Mouse (Mus musculus): ENCODE data around the gene BC028528. TPM values are rescaled to one million over a fixed set of nuclear protein-coding genes. Genes with fewer than 3 reads are reported as not detected.
A peak's percentile ranks its signal among the peaks of the same experiment; 100 is the strongest.
"Not testable (repeated sequence)": the region's sequence is repeated elsewhere in the genome, so short reads cannot be mapped to it uniquely, and the experiment has no call there.

Gene BC028528
- 15.0 and 16.2 TPM in 2 replicates for polyA plus RNA-seq (2012; rRNA removed)

DNA sequence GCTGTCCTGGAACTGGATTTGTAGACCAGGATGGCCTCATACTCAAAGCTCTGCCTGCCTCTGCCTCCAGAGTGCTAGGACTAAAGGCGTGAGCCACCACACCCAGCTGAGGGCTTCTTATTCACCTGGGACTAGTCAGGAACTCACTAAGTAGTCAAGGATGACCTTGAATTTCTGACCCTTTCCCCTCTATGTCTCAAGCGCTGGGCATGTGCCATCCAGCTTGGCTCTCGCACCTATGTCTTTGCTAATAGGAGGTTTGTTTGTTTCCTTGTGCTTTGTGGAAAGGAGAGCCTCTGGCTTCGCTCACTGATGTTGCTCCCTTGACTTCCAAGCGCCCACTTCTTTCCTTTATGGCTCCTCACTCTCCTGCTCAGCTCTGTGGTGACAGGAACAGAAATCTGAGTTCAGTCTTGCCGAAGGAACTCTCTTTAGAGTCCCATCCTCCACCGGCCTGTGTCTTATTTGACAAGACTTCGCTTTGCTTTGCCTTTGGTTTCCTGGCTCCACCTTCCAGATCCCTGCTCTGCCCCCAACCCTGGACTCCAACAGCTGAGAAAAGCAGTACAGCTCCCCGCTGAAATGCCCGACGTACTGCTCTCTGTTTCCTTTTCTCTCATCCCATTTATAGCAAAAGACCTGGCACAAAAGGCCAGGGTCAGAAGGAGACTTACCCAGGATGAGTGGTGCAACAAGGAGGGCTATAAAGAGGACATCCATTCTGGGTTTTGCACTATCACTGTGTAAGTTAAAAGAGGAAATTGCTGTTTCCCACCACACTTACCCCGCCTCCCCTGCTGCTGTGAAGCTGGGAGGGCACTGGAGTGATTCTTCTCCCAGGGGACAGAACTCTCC lies at the start of gene BC028528:
TSS of gene BC028528 (minus strand) at position 795 of the 855 bp plus-strand sequence.
- DNase-seq (ENCODE audit: extremely low spot score in 1 of 2, low spot score in 1 of 2) = no peak

DNA sequence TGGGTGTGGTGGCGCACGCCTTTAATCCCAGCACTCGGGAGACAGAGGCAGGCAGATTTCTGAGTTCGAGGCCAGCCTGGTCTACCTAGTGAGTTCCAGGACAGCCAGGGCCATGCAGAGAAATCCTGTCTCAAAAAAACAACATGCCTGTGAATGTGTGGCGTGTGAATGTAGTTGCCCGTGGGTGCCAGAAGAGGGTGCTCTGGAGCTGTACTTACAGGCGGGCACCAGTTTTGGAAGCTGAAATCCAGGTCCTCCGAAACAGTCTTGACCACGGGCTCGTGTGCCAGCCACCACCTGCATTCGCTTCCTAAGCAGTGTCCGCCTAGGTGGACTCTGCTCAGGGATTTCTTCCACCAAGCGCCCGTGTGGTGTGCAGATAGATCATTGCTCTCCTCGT lies 47.0 kb upstream of the BC028528 start:
- DNase-seq (ENCODE audit: extremely low spot score in 1 of 2, low spot score in 1 of 2) = no peak

DNA sequence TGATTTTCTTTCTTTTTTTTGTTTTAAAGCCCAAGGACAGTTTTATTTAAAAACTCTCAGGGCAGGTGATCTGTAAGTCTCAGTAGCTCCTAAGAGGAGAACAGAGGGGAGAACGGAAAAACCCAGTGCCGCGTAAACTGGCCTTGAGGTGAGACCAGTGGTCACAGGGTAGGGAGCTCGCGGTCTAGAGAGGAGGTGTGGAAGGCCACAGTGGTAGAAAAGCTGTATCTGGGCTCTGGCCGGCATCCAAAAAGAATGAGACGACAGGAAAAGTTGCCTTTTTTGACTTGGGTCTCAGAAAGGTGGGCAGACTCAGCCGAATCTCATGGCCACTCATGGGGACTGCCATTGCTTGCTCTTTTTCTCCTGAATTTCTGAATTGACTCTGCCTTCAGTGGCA lies 46.4 kb upstream of the BC028528 start:
- no peak for DNase-seq (ENCODE audit: extremely low spot score in 1 of 2, low spot score in 1 of 2)

DNA sequence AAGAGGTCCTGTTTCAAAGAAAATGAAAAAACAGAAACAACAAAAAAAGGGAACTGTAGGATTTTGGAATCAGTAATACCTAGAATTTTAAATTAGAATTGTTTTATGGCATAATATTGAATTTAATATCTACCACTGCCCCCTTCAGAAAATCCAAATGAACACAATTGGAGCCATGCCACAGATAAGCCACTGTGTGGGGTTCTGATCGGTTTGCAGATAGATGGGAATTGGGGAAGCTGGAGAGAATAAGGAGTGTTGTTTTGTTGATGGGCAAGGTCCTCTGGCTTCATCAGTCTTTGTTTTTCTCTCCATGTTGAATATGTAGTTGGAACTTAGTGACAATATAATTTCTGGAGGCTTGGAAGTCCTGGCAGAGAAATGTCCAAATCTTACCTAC lies 42.6 kb upstream of the BC028528 start:
- DNase-seq (ENCODE audit: extremely low spot score in 1 of 2, low spot score in 1 of 2) = no peak

DNA sequence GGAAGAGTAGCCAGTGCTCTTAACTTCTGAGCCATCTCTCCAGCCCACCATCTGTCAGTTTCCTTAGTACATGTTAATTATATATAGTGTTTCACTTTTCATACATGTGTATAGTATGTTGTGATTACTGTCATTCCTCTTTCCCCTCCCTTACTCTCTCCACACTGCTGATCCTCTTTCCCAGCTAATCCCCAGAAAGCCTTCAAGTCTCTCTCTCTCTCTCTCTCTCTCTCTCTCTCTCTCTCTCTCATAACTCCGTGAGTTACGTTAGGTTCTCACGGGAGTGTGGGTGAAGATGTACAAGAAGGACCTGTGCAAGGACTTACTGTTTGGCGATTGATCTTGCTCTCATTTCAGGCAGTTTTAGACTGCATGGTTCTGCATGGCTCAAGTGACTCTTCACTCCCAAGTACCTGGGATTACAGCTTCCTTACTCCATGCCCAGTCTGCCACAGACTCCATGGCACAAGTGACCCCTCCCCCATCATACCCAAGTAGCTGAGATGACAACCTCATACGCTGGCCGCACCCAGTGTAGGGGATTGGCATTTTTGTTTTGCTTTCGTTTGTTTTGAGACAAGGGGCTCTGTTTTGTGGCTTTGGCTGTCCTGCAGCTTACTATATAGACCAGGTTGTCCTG lies 41.4 kb upstream of the BC028528 start:
- no peak for DNase-seq (ENCODE audit: extremely low spot score in 1 of 2, low spot score in 1 of 2)

DNA sequence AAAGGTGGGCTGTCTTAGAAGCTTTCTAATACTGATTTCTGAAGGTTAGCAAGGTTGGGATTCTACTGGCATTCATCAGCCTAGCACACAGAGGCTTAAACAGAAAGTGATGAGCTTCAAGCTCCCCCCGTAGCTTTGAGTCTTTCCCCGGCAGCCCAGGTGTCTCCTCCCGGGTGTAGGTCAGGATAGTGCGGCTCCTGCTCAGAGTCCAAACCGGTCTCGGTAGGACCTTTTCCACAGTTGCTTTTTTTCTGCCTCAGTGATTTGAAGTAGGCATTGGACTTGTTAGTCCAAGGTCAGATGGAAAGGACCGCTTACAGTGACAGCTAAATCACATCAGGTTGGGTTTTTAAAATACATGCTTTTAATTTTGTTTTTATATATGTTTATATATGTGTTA lies 40.8 kb upstream of the BC028528 start:
- no peak for DNase-seq (ENCODE audit: extremely low spot score in 1 of 2, low spot score in 1 of 2)

DNA sequence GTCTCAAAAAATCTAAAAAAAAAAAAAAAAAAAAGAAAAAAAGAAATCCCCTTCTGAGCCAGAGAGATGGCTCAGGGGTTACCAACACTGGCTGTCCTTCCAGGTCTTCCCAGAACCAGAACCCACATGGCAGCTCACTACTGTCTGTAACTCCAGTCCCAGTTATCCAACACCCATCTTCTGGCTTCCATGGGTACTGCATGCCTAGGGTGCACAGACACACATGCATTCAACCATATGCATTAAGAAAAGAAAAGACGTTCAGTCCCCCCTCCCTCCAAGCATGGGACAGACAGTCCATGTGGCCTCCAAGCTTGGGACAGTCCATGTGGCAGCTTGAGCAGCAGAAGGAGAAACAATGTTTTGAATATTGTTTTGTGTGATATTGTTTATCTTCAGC lies 40.4 kb upstream of the BC028528 start:
- DNase-seq (ENCODE audit: extremely low spot score in 1 of 2, low spot score in 1 of 2) = no peak

DNA sequence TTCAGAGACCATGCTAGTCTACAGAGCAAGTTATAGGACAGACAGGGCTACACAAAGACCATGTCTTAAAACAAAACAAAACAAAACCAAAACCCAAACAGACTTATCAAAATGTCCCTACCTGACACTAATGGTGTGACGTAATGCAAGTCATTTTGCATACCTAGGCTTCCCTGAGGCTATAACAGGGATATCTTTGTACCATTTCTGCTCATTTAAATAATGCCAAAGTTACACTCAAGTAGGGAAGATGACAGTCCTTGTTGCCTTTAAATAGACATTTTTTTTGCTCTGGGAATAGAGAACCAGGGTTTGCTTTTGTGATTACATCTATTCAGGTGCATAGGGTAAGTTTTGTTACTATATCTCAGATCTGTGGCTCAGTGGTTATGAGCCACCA lies 39.7 kb upstream of the BC028528 start:
- DNase-seq (ENCODE audit: extremely low spot score in 1 of 2, low spot score in 1 of 2) = no peak

DNA sequence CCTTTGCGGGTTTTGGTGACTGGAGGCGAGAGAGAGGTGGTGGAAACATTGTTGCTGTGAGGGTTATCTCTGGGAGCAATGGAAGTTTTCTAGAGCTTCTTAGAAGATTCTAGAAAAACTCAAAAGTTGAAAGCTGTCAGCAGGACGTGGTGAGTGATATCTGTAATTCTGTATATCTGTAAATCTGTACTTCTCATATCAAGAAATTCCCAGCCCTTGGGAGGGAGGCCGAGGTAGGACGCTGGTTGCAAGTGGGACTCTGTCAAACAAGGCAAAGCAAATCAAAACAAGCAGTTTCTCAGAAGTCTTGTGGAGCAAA lies 38.6 kb upstream of the BC028528 start:
- DNase-seq (ENCODE audit: extremely low spot score in 1 of 2, low spot score in 1 of 2) = no peak

DNA sequence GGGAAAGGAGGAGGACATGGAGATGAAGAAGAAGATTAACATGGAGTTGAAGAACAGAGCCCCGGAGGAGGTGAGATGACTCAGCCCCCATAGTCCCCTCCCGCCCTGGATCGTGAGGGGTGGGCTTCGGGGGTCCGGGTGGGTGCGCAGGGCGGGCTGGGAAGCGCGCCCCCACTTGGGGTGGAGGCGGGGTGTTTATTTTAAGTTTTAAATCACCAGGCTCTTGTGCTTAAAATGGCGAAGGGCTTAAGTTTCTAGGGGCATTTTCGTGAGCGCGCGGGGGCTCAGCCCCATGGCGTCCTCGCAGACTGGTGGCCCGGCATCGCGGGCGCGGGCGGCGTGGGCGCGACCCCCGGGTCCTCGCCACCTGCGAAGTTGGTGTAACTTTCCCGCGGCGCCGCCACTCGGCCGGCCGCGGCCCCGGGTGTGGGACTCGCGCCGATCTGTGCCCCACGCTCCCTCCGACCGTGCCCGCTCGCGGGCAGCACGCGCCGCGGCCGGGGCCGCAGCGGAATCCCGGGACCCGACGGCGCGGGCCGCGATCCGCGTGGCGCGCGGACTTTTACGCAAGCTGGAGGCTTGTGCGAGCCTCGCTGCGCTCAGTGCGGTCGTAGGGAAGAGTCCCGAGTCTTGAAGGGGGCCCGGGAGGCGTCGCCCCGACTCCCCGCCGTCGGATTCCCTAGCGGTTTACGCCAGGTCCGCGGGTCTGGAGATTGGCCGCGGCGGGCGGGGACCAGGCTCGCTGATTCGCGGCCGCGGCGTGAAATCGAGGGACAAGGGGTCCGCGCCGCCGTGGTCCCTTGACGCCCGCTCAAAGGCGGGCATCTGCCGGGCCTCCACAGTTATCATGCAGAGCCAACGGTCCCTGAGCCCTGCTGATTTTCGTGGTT lies 38.0 kb upstream of the BC028528 start:
- peak in 1 of 2 experiments; percentile 15 for DNase-seq (ENCODE audit: extremely low spot score in 1 of 2, low spot score in 1 of 2)

DNA sequence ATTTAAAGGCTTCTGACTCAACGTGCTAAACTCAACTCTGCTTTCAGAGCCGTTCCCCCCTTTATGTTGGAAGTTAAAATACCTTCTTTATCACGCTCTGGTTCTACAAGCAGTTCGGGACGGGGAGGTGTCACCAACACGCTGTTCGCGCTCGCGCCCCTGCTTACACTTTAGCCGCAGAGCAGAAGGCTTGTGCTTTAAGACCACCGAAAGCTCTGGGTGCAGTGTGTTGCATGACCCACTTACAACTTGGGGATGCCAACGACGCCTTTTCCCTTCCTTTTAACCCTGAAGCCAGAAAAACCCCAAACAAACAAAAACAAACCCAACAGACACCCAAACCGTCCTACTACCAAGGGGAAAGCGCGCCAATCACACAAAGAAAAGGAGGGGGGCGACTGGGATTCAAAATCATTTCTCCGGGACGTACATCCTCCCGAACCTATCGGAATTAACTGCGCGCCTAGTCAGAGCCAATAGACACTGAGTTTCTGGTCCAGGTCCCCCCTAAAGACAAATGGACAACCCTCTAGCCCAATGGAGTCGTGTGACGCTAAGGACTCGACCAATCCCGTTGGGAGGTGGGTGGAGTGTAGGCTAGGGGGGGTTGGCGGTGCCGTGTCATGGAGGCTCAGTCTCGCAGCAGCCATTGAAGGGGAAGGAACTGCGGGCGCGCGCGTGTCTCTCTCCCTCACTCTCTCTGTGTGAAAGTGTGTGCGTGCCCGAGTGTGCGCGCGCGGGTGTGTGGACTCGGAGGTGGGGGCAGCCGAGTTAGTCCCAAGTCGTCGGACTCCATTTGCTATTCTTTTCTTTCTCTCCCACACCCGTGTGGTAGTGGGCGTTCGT lies 37.1 kb upstream of the BC028528 start, which contains the start of gene Anp32e:
TSS of gene Anp32e (plus strand) at position 589 of the 846 bp plus-strand sequence.
- peak; percentile 97 to 98 for DNase-seq (ENCODE audit: extremely low spot score in 1 of 2, low spot score in 1 of 2)

DNA sequence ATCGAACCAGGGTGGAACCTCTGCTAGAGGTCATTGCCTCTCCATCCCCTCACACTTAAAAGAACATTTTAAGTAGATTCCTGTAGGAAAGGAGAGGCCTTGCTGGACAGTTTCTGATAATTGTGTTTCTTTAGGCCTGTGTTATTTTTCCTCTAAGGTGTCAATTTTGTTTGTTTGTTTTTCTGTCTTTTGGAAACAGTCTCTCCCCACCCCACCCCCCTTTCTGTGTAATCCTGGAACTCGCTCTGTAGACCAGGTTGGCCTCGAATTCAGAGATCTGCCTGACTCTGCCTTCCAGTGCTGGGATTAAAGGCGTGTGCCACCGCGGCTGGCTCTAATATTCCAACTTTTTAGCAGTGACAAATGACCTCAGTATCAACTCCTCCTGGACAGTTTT lies 36.5 kb upstream of the BC028528 start:
- no peak for DNase-seq (ENCODE audit: extremely low spot score in 1 of 2, low spot score in 1 of 2)

DNA sequence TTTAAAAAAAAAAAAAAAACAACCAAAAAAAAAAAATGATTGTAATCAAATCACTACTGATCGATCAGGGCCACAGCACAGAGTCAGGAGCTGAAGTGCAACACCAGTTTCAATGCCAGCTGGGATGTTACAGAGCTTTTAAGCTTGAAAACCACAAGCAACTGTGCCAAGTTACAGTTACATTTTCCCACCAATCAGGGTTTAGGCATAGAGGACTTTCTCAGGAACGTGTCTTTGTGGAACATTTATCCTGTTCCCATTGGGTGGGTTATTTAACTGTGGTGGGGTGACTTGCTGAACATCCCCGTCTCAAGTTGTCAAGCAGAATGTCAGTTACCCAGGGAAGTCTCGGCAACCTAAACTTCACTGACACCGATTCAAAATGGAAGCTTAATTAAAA lies 33.3 kb upstream of the BC028528 start:
- DNase-seq (ENCODE audit: extremely low spot score in 1 of 2, low spot score in 1 of 2) = no peak

DNA sequence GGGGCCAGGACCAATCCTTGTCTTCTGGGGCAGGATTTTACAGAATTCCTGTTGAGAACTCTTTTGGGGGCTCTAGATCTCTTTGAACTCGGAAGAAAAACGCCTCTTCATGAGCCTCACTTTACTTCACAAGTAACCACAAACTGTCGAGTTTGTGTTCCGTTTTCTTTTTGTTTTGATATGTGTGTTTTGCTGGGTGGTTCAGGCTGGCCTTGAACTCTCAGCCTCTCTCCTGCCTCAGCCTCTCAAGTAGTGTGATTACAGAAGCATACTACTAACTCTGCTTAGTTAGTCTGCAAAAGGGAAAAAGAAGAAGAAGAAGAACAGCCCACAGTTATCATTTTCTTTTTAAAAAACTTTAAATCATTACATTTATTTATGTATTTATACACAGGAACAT lies 32.4 kb upstream of the BC028528 start:
- no peak for DNase-seq (ENCODE audit: extremely low spot score in 1 of 2, low spot score in 1 of 2)

DNA sequence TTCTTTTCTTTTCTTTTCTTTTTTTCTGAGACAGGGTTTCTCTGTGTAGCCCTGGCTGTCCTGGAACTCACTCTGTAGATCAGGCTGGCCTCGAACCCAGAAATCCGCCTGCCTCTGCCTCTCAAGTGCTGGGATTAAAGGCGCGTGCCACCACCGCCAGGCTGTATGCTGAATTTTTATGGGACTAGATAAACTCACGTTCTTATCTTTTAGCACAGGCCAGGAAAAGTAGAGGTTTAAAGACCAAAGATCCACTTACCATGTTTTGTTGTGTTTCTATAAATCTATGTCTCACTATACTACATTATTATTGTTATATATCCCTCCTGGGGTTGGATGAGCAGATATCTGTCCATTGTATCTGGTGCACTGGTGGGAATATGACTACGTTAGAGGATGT lies 31.6 kb upstream of the BC028528 start:
- not testable (repeated sequence) for DNase-seq (ENCODE audit: extremely low spot score in 1 of 2, low spot score in 1 of 2)

DNA sequence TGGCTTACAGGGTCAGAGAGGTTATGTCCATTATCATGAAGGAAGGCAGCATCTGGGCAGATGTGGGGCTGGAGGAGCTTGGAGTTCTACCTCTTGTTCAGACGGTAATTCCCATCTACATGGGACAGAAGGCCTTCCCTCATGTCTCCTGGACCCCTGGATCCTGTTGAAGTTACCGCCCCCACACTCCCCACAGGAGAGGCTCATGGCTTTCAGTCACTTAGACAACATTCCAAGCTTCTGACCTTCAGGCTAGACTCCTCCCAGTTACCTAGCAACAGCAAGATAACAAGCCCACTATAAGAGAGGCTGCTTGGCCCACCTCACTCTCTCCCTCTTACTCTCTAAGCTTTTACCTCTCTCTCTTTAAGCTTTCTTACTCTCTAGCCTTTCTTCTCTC lies 28.7 kb upstream of the BC028528 start:
- DNase-seq (ENCODE audit: extremely low spot score in 1 of 2, low spot score in 1 of 2) = not testable (repeated sequence)

DNA sequence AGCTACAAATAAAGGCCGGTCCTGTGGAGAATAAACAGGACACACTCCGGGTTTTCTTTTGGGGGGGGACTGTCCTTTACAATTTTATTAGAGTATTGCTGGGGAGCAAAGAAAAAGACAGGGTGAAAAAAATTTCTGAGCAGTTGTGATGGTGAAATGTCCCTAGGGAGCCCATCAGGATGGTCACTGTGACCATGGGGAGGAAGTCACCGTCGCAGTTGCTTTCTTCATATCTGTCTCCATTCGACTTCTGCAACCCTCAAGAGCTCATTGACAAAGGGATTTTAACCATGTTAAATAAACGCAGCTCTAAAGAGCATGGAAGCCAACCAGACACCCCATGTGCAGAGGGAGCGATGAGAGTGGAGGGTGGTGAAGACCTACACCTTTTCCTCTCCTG lies 25.0 kb upstream of the BC028528 start:
- DNase-seq (ENCODE audit: extremely low spot score in 1 of 2, low spot score in 1 of 2) = no peak

DNA sequence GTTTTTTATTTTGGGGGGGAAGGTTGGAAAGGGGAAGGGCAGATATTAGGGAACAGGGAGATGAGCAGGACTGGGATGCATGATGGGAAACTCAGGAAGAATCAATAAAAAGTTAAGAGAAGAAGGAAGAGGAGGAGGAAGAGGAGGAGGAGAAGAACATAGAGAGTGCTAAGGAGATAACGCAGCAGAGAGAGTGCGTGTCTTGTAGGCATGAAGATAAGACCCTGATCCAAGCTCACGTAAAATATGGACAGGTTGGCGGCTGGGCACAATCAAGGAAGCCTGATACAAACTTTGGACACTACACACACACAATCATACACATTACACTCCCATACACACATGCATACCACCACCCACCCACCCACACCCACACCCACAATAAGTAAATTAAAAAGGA lies 22.9 kb upstream of the BC028528 start:
- DNase-seq (ENCODE audit: extremely low spot score in 1 of 2, low spot score in 1 of 2) = no peak

DNA sequence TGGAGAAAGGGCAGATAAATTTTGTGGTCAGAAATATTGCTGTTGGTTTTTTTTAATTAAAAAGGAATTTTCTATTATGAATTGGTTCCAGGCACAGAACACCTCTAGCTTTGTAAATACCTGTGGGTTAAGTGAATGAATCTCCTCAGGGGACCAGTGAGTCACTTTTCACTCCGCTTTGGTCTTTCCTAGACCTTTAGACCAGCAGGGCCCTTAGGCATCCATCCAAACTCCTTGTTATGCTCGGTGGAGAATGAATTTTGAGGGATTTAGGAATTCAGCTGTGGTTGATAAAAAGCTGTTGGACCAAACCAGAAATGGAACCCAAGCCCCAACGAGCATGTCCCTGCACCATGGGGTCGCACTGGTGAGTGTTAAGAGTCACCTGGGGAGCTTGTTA lies 15.8 kb upstream of the BC028528 start:
- no peak for DNase-seq (ENCODE audit: extremely low spot score in 1 of 2, low spot score in 1 of 2)

DNA sequence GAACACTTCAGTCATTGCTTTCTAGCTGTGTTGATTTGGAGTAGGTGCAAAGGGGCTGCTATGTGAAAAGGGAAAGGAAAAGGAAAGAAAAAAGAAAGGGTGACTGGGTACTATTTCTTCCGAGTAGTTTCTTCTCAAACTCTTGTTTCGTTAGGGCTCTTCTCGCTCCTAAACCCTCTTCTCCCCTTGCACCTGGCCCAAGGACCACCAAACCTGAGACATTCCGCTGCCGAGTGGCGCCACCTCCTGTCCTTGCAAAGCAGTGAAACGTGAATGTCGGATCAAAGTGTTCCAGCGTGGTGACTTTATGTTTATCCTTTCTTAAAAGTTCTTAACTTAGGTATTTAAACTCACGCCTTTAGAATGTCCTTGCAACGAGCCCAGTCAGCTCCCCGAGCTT lies 15.1 kb upstream of the BC028528 start:
- DNase-seq (ENCODE audit: extremely low spot score in 1 of 2, low spot score in 1 of 2) = no peak
